Mouse (Mus musculus) olfactory bulb, adult 2 months (tissue): ENCODE measurements at regions not wholly inside any gene's neighbourhood (a gene's known extent, or its start where the extent isn't known, plus 50 kb on each side); places are given as distances from the start of the nearest gene placed in this dataset.

Experiments used
- CTCF ChIP-seq: fragments of 200-500 bp; IDR thresholded peaks from 2 replicates; pipeline ENCODE4 v1.5.1; 2012; ENCODE audit warnings: low read depth, mild to moderate bottlenecking, low read length, moderate library complexity; ENCODE audit not compliant: insufficient read depth
- POLR2A ChIP-seq: fragments of 200-500 bp; IDR thresholded peaks from 2 replicates; pipeline ENCODE4 v1.6.1; 2012; ENCODE audit warnings: mild to moderate bottlenecking, low read depth, low read length, moderate library complexity; ENCODE audit not compliant: insufficient read depth

- TF ChIP-seq CTCF: no peak
- no peak for TF ChIP-seq POLR2A
Observed at GRCm38 (mm10) chr6:93539171-93539570, 595.9 kb upstream of the Adamts9 start.
